Mouse (Mus musculus): ENCODE measurements around the gene Gpr62. TPM values are rescaled to one million over a fixed set of nuclear protein-coding genes. Genes with fewer than 3 reads are reported as not detected.
A peak's percentile ranks its signal among the peaks of the same experiment; 100 is the strongest.

Gpr62 gene
- polyA plus RNA-seq (2015; fragmentation: Nextera tagmentation; extraction: Ambion mirVana): 0.15 and 0.23 TPM in 2 replicates

GRCm38 (mm10) chr9:106465571-106466200 lies at the start of gene Gpr62:
TSS of gene Gpr62 (minus strand) at chr9:106465938.
- ATAC-seq (ENCODE audit: low FRiP score, low TSS enrichment) (no peak), DNase-seq (ENCODE audit: low spot score) (no peak)
- Histone ChIP-seq H3K9ac (ENCODE audit: low read length) (peak within 1 kb of the TSS; percentile 59), H3K27ac (replicated peaks) (no peak within 1 kb of the TSS), H3K27me3 (ENCODE audit: control insufficient read depth, insufficient read depth, low read length) (peaks cover 2% of the 10 kb centered on the region; the same call in 1 of the 2 replicates), H3K36me3 (ENCODE audit: control insufficient read depth, insufficient read depth, low read length) (no peaks in the 10 kb centered on the region), H3K4me1 (replicated peaks; ENCODE audit: control insufficient read depth, insufficient read depth) (no peaks in the 10 kb centered on the region), H3K4me2 (replicated peaks; ENCODE audit: low read depth) (peak within 1 kb of the TSS; percentile 99), H3K9me3 (ENCODE audit: control insufficient read depth, low read length) (no peaks in the 10 kb centered on the region), H3K4me3 (ENCODE audit: low read depth, low read length) (peak within 1 kb of the TSS; percentile 55)
- 38% methylated on average over 26 of the region's 26 CpGs for WGBS
- TF ChIP-seq CTCF (IDR thresholded peaks at IDR 0.05; ENCODE audit: low read depth): no peak
- no peak for TF ChIP-seq EP300 (optimal IDR thresholded peaks at IDR 0.05)

- Histone ChIP-seq H3K4me1 (replicated peaks; ENCODE audit: control insufficient read depth, insufficient read depth) (no peaks in the 10 kb centered on the region), H3K9me3 (ENCODE audit: control insufficient read depth, low read length) (no peaks in the 10 kb centered on the region), H3K4me3 (ENCODE audit: low read depth, low read length) (no peak within 1 kb of the TSS), H3K36me3 (ENCODE audit: control insufficient read depth, insufficient read depth, low read length) (no peaks in the 10 kb centered on the region), H3K9ac (ENCODE audit: low read length) (no peak within 1 kb of the TSS), H3K27me3 (ENCODE audit: control insufficient read depth, insufficient read depth, low read length) (no peaks in the 10 kb centered on the region), H3K4me2 (replicated peaks; ENCODE audit: low read depth) (no peak within 1 kb of the TSS), H3K27ac (replicated peaks) (no peak within 1 kb of the TSS)
- no peak for DNase-seq (ENCODE audit: low spot score)
- WGBS: 84% methylated on average over 4 of the region's 4 CpGs
- TF ChIP-seq EP300 (optimal IDR thresholded peaks at IDR 0.05): no peak
- TF ChIP-seq CTCF (IDR thresholded peaks at IDR 0.05; ENCODE audit: low read depth): no peak
- no peak for ATAC-seq (ENCODE audit: low FRiP score, low TSS enrichment)
Measured at GRCm38 (mm10) chr9:106514273-106514672, 48.5 kb upstream of the Gpr62 start, which contains the start of gene Iqcf5. TSS of gene Iqcf5 (plus strand) at chr9:106514573.

- Histone ChIP-seq H3K4me1 (replicated peaks; ENCODE audit: control insufficient read depth, insufficient read depth) (no peaks in the 10 kb centered on the region), H3K4me2 (replicated peaks; ENCODE audit: low read depth) (no peak overlapping the region), H3K27ac (replicated peaks) (no peak overlapping the region), H3K27me3 (ENCODE audit: control insufficient read depth, insufficient read depth, low read length) (no peaks in the 10 kb centered on the region), H3K9ac (ENCODE audit: low read length) (no peak overlapping the region), H3K36me3 (ENCODE audit: control insufficient read depth, insufficient read depth, low read length) (no peaks in the 10 kb centered on the region), H3K9me3 (ENCODE audit: control insufficient read depth, low read length) (no peaks in the 10 kb centered on the region), H3K4me3 (ENCODE audit: low read depth, low read length) (no peak overlapping the region)
- TF ChIP-seq CTCF (IDR thresholded peaks at IDR 0.05; ENCODE audit: low read depth): no peak
- TF ChIP-seq EP300 (optimal IDR thresholded peaks at IDR 0.05): no peak
- WGBS: 78% methylated on average over 6 of the region's 6 CpGs
- DNase-seq (ENCODE audit: low spot score): no peak
- ATAC-seq (ENCODE audit: low FRiP score, low TSS enrichment): no peak
Measured at GRCm38 (mm10) chr9:106513566-106513965, 47.8 kb upstream of the Gpr62 start.

GRCm38 (mm10) chr9:106512729-106513450 lies 47.2 kb upstream of the Gpr62 start:
- 59% methylated on average over 13 of the region's 13 CpGs for WGBS
- no peak overlapping the region for H3K27ac ChIP-seq (replicated peaks)
- H3K27me3 ChIP-seq (ENCODE audit: control insufficient read depth, insufficient read depth, low read length): no peaks in the 10 kb centered on the region
- H3K4me1 ChIP-seq (replicated peaks; ENCODE audit: control insufficient read depth, insufficient read depth): no peaks in the 10 kb centered on the region
- TF ChIP-seq EP300 (optimal IDR thresholded peaks at IDR 0.05): no peak
- no peak for TF ChIP-seq CTCF (IDR thresholded peaks at IDR 0.05; ENCODE audit: low read depth)
- H3K4me2 ChIP-seq (replicated peaks; ENCODE audit: low read depth): no peak overlapping the region
- no peak overlapping the region for H3K9ac ChIP-seq (ENCODE audit: low read length)
- ATAC-seq (ENCODE audit: low FRiP score, low TSS enrichment) (no peak), DNase-seq (ENCODE audit: low spot score) (no peak)
- H3K4me3 ChIP-seq (ENCODE audit: low read depth, low read length): no peak overlapping the region
- no peaks in the 10 kb centered on the region for H3K36me3 ChIP-seq (ENCODE audit: control insufficient read depth, insufficient read depth, low read length)
- no peaks in the 10 kb centered on the region for H3K9me3 ChIP-seq (ENCODE audit: control insufficient read depth, low read length)

GRCm38 (mm10) chr9:106509356-106509755 lies 43.6 kb upstream of the Gpr62 start:
- H3K4me2 ChIP-seq (replicated peaks; ENCODE audit: low read depth): no peak overlapping the region
- no peak for DNase-seq (ENCODE audit: low spot score)
- 91% methylated on average over 10 of the region's 10 CpGs for WGBS

GRCm38 (mm10) chr9:106504246-106504645 lies 38.5 kb upstream of the Gpr62 start:
- Histone ChIP-seq H3K9ac (ENCODE audit: low read length) (no peak overlapping the region), H3K27me3 (ENCODE audit: control insufficient read depth, insufficient read depth, low read length) (no peaks in the 10 kb centered on the region), H3K9me3 (ENCODE audit: control insufficient read depth, low read length) (no peaks in the 10 kb centered on the region), H3K4me3 (ENCODE audit: low read depth, low read length) (no peak overlapping the region), H3K27ac (replicated peaks) (no peak overlapping the region), H3K4me2 (replicated peaks; ENCODE audit: low read depth) (no peak overlapping the region), H3K36me3 (ENCODE audit: control insufficient read depth, insufficient read depth, low read length) (no peaks in the 10 kb centered on the region), H3K4me1 (replicated peaks; ENCODE audit: control insufficient read depth, insufficient read depth) (no peaks in the 10 kb centered on the region)
- TF ChIP-seq CTCF (IDR thresholded peaks at IDR 0.05; ENCODE audit: low read depth): no peak
- no peak for TF ChIP-seq EP300 (optimal IDR thresholded peaks at IDR 0.05)
- WGBS: 71% methylated on average over 6 of the region's 6 CpGs
- DNase-seq (ENCODE audit: low spot score) (no peak), ATAC-seq (ENCODE audit: low FRiP score, low TSS enrichment) (no peak)

More at GRCm38 (mm10) chr9:106509356-106509755, 43.6 kb upstream of the Gpr62 start:
- Histone ChIP-seq H3K4me3 (ENCODE audit: low read depth, low read length) (no peak overlapping the region), H3K9me3 (ENCODE audit: control insufficient read depth, low read length) (no peaks in the 10 kb centered on the region), H3K27me3 (ENCODE audit: control insufficient read depth, insufficient read depth, low read length) (no peaks in the 10 kb centered on the region), H3K9ac (ENCODE audit: low read length) (no peak overlapping the region), H3K27ac (replicated peaks) (no peak overlapping the region), H3K36me3 (ENCODE audit: control insufficient read depth, insufficient read depth, low read length) (no peaks in the 10 kb centered on the region), H3K4me1 (replicated peaks; ENCODE audit: control insufficient read depth, insufficient read depth) (no peaks in the 10 kb centered on the region)
- no peak for ATAC-seq (ENCODE audit: low FRiP score, low TSS enrichment)
- TF ChIP-seq CTCF (IDR thresholded peaks at IDR 0.05; ENCODE audit: low read depth): no peak

Measured in stomach, postnatal 0 days (tissue).